Mouse (Mus musculus) WW6 (cell line): ENCODE data around the gene Arhgap6.

ENCODE experiments used
- DNase-seq: peaks from one replicate; pipeline ENCODE4 v3.0.0-alpha.2; 2013; ENCODE audit warnings: low read depth, low spot score

The Arhgap6 gene

GRCm38 (mm10) chrX:169112662-169113061, 317.8 kb downstream of the Arhgap6 start:
- no peak for DNase-seq

DNA sequence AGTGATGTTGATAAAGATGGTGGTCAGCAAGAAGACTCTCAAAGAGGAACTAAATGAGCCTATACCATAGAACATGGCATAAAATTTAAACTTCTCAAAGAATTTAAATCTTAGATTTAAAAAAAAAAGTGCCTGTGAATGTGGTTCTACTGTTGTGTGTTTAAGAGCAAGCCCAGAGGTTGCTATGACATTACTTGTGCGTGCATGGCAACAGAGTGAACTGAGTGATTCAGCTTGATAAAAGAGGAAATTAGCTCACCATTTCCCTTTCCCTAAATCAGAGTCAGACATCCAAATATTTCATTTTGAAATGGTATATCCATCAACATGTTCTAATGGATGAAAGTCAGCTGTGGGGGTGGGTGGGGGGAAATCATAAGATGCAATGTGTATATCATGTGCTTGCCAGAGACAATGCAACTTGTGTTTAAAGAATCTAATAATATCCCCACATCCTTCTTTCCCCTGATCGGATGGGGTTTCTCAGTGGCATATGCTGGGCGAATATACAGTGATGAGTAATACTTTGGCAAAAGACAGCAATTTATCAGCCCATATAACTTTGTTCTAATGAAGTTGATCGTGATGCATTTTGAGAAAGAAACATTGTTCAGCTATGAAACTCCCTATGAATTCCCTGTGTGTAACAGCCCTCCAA, 328.3 kb downstream of the Arhgap6 start:
- DNase-seq: no peak

DNA sequence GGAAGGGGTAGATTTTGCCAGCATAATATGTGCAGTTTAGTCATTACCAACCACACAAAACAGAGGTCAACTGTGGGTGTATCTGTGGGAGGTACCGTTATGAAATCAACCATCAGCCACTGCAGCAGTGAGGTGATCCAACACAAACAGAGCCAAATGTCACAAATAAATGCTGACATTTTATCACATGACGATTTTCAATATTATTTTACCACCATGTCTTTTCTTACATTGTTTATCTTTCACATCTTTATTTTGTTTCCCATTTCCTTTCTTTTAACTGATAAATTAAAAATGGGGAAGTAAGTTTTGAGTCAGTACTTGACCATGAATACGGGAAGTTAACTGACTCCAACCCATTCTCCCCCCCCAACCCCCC, 328.9 kb downstream of the Arhgap6 start:
- no peak for DNase-seq

GRCm38 (mm10) chrX:169139758-169140157, 344.9 kb downstream of the Arhgap6 start:
- DNase-seq: no peak

GRCm38 (mm10) chrX:169140467-169140866, 345.6 kb downstream of the Arhgap6 start:
- no peak for DNase-seq

DNA sequence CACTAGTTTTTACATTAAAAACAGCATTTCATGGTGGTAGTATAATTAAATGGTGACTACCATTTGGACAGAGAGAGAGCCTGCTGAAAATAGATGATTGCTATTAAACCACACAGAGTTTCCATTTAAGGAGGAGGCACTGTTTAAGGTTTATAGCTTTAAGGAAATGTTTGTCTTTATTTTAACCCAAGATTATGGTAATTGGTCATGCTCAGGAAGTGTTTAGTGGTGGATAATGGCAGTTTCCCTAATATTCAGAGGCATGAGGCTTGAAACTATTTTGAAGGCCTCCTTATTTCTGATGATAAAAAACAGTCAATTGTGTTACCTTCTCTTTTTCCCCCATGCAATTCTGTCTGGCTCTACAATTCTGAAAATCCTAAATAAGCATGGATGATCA, 358.9 kb downstream of the Arhgap6 start:
- no peak for DNase-seq

- DNase-seq: no peak
Observed at GRCm38 (mm10) chrX:169158385-169158784, 363.5 kb downstream of the Arhgap6 start.

DNA sequence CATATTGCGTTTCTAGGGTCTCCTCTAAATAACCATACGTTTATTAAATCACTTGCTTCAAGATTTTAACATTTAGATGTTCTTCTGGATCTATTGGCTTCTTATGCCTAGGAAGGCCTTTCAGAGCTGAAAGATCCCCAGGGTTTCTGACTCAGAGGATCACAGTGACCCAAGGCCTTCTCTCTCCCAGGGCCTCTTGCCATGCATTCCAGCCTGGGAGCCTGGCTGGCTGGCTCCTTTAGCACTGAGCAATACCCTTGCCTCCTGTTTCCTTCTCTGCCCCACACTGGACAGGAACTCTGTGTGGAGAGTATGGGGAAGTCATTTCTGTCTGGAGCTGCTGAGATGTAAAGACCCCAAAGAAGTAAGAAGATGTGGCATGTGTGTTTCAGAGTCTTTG, 376.1 kb downstream of the Arhgap6 start:
- DNase-seq: no peak

DNA sequence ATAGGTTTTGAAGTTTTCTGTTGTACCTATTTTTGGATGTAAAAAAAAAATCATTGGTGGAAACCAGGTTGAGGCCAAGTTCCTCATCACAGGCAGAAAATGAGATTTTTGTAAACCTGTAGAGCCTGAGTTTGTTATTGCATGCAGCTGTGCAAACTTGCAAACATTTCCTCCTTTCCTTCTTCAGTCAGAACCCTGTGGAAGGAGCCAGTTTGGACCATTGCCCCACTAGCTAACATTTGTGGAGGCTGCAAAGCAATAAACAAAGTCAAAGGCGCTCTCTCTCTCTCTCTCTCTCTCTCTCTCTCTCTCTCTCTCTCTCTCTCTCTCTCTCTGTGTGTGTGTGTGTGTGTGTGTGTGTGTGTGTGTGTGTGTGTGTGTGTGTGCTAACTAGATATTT, 378.9 kb downstream of the Arhgap6 start:
- DNase-seq: no peak

DNA sequence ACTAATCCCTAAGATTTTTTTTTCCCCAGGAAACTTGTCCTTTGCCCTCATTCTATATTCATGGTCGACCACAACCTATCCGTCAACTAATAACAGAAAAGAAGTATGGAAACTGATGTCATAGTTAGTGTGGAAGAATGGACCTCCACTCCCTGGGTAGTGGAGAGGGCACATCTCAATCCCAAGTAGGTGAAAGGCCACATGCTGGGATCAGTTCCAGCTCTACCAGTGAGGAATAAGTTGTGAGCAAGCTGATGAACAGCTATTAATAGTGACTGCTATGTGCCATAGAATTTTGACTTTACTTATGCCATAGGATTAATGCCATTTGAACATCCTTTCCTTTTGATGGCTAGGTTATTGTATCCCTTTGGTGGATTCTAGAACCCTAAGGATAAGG, 383.7 kb downstream of the Arhgap6 start:
- DNase-seq: no peak

- DNase-seq: no peak
Observed at GRCm38 (mm10) chrX:169187100-169187499, 392.2 kb downstream of the Arhgap6 start, which contains the start of gene Amelx. TSS of gene Amelx (minus strand) at chrX:169187200.

GRCm38 (mm10) chrX:169210019-169210418, 415.1 kb downstream of the Arhgap6 start:
- no peak for DNase-seq

DNA sequence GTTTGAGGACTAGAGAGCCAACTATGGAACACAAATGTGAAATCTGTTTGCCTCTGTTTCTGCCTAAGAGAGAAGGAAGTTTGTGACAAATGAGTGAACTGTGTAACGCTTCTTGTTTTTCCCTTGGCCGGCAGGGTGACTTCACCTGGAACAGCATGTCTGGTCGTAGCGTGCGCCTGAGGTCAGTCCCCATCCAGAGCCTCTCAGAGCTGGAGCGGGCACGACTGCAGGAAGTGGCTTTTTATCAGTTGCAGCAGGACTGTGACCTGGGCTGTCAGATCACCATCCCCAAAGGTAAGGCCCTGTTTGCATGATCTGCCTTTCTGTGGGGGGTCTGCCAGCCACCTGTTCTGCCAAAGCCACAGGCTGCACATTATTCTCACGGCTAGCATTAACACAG, 425.2 kb downstream of the Arhgap6 start:
- no peak for DNase-seq

DNA sequence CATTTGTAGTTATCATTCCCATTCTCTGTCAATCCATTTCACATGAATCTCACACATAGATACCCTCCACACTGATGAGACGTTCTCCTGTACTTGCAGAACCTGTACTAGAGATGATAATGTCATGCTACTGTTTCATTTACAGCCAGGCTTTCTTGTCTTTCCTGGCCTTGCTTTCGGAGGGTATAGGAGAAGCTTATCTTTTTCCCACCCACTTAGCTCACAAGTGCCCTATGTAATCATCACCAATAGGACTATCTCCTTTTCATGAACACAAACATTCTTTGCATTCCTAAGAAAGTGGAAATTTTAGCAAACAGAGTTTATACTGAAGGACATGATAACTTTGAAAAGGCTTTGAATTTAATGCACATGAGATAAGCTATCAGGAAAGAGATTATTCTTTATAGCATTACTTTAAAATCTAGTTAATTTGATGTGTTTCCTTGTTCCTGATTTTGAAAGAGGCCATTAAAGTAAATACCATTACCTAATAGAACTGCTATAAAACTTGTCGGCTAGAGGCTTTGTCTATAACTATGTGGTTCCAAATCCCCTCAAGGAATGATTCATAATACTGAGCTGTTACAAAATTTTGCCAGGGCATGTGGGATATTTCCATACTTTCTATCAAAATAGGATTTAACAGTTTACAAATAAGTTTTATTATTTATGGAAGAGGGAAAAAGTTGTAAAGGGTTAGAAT, 427.6 kb downstream of the Arhgap6 start:
- no peak for DNase-seq

DNA sequence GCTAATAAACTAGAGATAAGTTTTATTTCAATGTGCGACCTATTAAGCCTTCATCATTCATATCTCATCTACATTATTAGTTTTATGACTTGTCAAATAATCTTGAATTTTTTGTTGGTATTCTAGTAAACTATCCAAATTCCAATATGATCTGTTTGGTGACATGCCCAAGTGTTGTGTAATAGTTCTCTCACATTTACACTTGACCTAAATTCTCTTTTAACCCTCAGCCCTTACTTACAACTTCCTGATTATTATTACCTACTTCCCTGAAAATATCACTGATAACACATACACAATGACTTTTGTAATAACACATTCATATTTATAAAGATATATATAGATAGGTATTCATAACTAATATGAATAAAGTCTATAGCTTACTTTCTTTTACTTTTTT, 461.0 kb downstream of the Arhgap6 start:
- no peak for DNase-seq

- no peak for DNase-seq
Observed at GRCm38 (mm10) chrX:169256741-169257140, 461.8 kb downstream of the Arhgap6 start.

- no peak for DNase-seq
Observed at GRCm38 (mm10) chrX:169261034-169261433, 466.1 kb downstream of the Arhgap6 start.

DNA sequence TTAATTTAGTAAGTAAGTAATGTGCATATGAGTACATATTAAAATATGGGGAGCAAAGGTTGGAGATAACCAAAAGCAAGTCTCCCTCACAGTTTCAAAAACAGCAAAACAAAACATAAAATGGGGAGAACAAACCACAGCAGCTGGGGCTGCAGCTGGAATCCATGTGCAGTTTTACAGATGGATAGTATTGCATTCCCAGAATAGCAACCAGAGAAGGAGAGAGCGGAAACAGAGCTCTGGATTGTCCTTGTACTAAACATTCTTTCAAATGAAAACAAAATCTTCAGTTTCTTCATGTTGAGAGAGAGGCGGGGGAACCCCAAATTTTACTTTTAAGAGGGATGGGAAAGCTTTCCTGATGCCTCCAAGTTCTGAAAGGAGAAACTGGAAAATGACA, 467.3 kb downstream of the Arhgap6 start:
- no peak for DNase-seq

DNA sequence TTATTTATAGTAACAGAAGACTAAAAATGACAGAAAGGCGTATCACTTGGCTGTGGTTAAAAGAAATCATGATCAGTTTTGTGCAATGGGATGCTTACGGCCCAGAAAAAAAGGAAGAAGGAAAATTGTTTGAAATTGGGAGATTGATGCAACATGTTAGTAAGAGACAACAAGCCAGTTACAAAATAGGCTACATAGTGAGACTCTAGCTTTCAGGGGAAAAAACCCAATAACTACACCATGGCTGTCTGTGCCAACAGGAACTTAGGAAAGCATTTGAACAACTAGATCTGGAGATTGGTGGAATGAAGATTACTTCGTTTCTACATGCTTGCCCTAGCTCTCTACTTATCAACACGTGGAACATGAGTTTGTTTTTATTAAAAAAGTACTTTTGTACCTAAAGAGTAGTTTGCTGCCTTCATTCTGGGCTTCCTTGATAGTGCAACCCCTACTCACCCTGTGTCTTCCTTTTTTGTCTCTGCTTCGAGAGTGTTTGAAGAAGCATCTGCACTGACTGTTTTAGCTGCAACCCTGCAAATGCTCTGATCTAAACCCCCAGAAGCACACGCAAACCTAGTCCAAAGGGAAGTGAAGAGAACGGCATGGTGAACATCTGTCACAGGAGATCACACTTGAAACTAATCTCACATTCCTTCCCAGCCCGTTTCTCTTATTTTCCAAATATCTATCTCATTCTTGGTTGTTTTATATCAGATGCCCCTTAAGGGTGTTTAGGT, 468.7 kb downstream of the Arhgap6 start:
- no peak for DNase-seq

- no peak for DNase-seq
Observed at GRCm38 (mm10) chrX:169299579-169299978, 504.7 kb downstream of the Arhgap6 start.

DNA sequence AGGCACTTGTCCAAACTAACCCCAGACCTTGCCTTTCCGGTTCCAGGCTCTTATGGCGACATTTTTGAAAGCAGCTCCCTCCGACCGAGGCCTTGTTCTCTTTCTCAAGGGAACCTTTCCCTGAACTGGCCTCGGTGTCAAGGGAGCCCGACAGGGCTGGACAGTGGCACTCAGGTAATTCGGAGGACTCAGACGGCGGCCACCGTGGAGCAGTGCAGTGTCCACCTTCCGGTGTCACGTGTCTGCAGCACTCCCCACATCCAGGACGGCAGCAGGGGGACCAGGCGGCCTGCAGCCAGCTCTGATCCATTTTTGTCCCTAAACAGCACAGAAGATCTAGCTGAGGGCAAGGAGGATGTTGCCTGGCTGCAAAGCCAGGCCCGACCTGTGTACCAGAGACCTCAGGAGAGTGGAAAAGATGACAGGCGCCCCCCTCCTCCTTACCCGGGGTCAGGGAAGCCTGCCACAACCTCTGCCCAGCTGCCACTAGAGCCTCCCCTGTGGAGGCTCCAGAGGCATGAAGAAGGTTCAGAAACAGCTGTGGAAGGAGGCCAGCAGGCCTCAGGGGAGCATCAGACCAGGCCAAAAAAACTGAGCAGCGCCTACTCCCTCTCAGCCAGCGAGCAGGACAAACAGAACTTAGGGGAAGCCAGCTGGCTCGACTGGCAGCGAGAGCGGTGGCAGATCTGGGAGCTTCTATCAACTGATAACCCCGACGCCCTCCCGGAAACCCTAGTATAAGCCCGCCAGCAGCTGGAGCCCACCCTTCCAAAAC, 507.6 kb downstream of the Arhgap6 start:
- DNase-seq: no peak

GRCm38 (mm10) chrX:169303945-169304344, 509.0 kb downstream of the Arhgap6 start:
- no peak for DNase-seq
